Mouse (Mus musculus) midbrain, embryonic 13.5 days (tissue): ENCODE data around the gene Gm49601. TPM values are rescaled to one million over a fixed set of nuclear protein-coding genes. Genes with fewer than 3 reads are reported as not detected.

Source experiments
- ATAC-seq: fragments of 200-750 bp; cut with Nextera tagmentation; 2 replicates; pipeline ENCODE4 v1.8.0; 2017; ENCODE audit warnings: mild to moderate bottlenecking, moderate TSS enrichment, moderate library complexity
- H3K27ac ChIP-seq: fragments of 300-500 bp; sonication (generic); 2 replicates; pipeline ENCODE4 v1.5.1; 2015; ENCODE audit warnings: inconsistent platforms, mild to moderate bottlenecking, moderate library complexity
- H3K27me3 ChIP-seq: fragments of 300-500 bp; sonication (generic); 2 replicates; pipeline ENCODE4 v1.6.1; 2015; ENCODE audit warnings: mild to moderate bottlenecking, inconsistent platforms
- H3K36me3 ChIP-seq: fragments of 300-500 bp; sonication (generic); 2 replicates; pipeline ENCODE4 v1.6.1; 2015; ENCODE audit warnings: mild to moderate bottlenecking, inconsistent platforms
- H3K4me1 ChIP-seq: fragments of 300-500 bp; sonication (generic); replicated peaks from 2 replicates; pipeline ENCODE4 v1.6.1; 2015; ENCODE audit warnings: inconsistent platforms
- H3K4me2 ChIP-seq: fragments of 300-500 bp; sonication (generic); replicated peaks from 2 replicates; pipeline ENCODE4 v1.6.1; 2015; ENCODE audit warnings: moderate library complexity, mild to moderate bottlenecking, inconsistent platforms
- H3K4me3 ChIP-seq: fragments of 300-500 bp; sonication (generic); replicated peaks from 2 replicates; pipeline ENCODE4 v1.5.1; 2015; ENCODE audit warnings: mild to moderate bottlenecking, inconsistent platforms
- H3K9ac ChIP-seq: fragments of 300-500 bp; sonication (generic); replicated peaks from 2 replicates; pipeline ENCODE4 v1.6.1; 2015; ENCODE audit warnings: mild to moderate bottlenecking, inconsistent platforms
- H3K9me3 ChIP-seq: fragments of 300-500 bp; sonication (generic); 2 replicates; pipeline ENCODE4 v1.6.1; 2016; ENCODE audit warnings: mild to moderate bottlenecking, inconsistent platforms
- WGBS: fragments of 180-500 bp; shearing (Covaris S2); methylation state at CpG from one replicate; pipeline ENCODE4 v1.1.7; 2015; 5-methylcytosine and 5-hydroxymethylcytosine counted together
- polyA plus RNA-seq: library from polyadenylated mRNA; unstranded; fragments of >200 nt; fragmentation: Nextera tagmentation; extraction: Ambion mirVana; gene quantifications from 2 replicates; pipeline ENCODE4 v1.2.1, GENCODE M21; 2015

The Gm49601 gene
- polyA plus RNA-seq, 1 experiment from 2014 or later = 18.3 TPM

GRCm38 (mm10) chr16:18593930-18594329, 32.3 kb downstream of the Gm49601 start:
- H3K4me3 ChIP-seq = no peak overlapping the region
- peaks cover 73% of the 10 kb centered on the region for H3K27me3 ChIP-seq
- no peaks in the 10 kb centered on the region for H3K9me3 ChIP-seq
- H3K4me2 ChIP-seq = no peak overlapping the region
- peaks cover 16% of the 10 kb centered on the region for H3K4me1 ChIP-seq
- no peak overlapping the region for H3K27ac ChIP-seq
- WGBS = 77% methylated on average over 2 of the region's 2 CpGs
- no peak for ATAC-seq
- no peaks in the 10 kb centered on the region for H3K36me3 ChIP-seq
- no peak overlapping the region for H3K9ac ChIP-seq

GRCm38 (mm10) chr16:18591047-18592018, 34.9 kb downstream of the Gm49601 start:
- no peak overlapping the region; the same call in 1 of the 2 replicates for H3K9ac ChIP-seq
- under 1% methylated on average over 59 of the region's 59 CpGs for WGBS
- no peaks in the 10 kb centered on the region for H3K36me3 ChIP-seq
- H3K27ac ChIP-seq = no peak overlapping the region
- H3K27me3 ChIP-seq = peaks cover 92% of the 10 kb centered on the region
- peak overlapping the region; percentile 20 for H3K4me3 ChIP-seq
- H3K4me1 ChIP-seq = peaks cover 35% of the 10 kb centered on the region
- peak; percentile 25; the same call in 1 of the 2 replicates for ATAC-seq
- H3K9me3 ChIP-seq = no peaks in the 10 kb centered on the region
- H3K4me2 ChIP-seq = peak overlapping the region; percentile 37

- WGBS = 2% methylated on average over 48 of the region's 48 CpGs
Observed at GRCm38 (mm10) chr16:18589804-18590790, 36.1 kb downstream of the Gm49601 start, which contains the start of gene Tbx1. TSS of gene Tbx1 (minus strand) at chr16:18590671.

GRCm38 (mm10) chr16:18589080-18589621, 37.1 kb downstream of the Gm49601 start:
- no peaks in the 10 kb centered on the region for H3K9me3 ChIP-seq
- H3K4me3 ChIP-seq = no peak overlapping the region
- 8% methylated on average over 9 of the region's 9 CpGs for WGBS
- peaks cover 97% of the 10 kb centered on the region for H3K27me3 ChIP-seq
- no peak overlapping the region for H3K4me2 ChIP-seq
- no peak for ATAC-seq
- H3K36me3 ChIP-seq = no peaks in the 10 kb centered on the region
- peaks cover 44% of the 10 kb centered on the region for H3K4me1 ChIP-seq
- no peak overlapping the region for H3K27ac ChIP-seq
- H3K9ac ChIP-seq = no peak overlapping the region

More at GRCm38 (mm10) chr16:18589804-18590790, 36.1 kb downstream of the Gm49601 start, which contains the start of gene Tbx1:
- Histone ChIP-seq H3K4me1 (peaks cover 44% of the 10 kb centered on the region), H3K4me2 (peak within 1 kb of the TSS; percentile 44), H3K36me3 (no peaks in the 10 kb centered on the region), H3K27me3 (peaks cover 94% of the 10 kb centered on the region), H3K27ac (no peak within 1 kb of the TSS), H3K9ac (no peak within 1 kb of the TSS; the same call in 1 of the 2 replicates), H3K4me3 (peak within 1 kb of the TSS; percentile 20), H3K9me3 (no peaks in the 10 kb centered on the region)
- no peak for ATAC-seq

GRCm38 (mm10) chr16:18588738-18589055, 37.5 kb downstream of the Gm49601 start:
- no peaks in the 10 kb centered on the region for H3K9me3 ChIP-seq
- H3K4me1 ChIP-seq = peaks cover 44% of the 10 kb centered on the region
- H3K4me2 ChIP-seq = 0 out of 2 replicates have a peak overlapping the region, but pooled peaks have one; percentile 25
- H3K4me3 ChIP-seq = no peak overlapping the region
- H3K27me3 ChIP-seq = peaks cover 97% of the 10 kb centered on the region
- no peaks in the 10 kb centered on the region for H3K36me3 ChIP-seq
- WGBS = under 1% methylated on average over 31 of the region's 31 CpGs
- no peak for ATAC-seq
- H3K27ac ChIP-seq = no peak overlapping the region
- H3K9ac ChIP-seq = no peak overlapping the region

GRCm38 (mm10) chr16:18587847-18588737, 38.1 kb downstream of the Gm49601 start:
- peak overlapping the region; percentile 22 for H3K4me3 ChIP-seq
- peak overlapping the region; percentile 25 for H3K4me2 ChIP-seq
- no peak overlapping the region for H3K9ac ChIP-seq
- H3K36me3 ChIP-seq = no peaks in the 10 kb centered on the region
- 1% methylated on average over 57 of the region's 57 CpGs for WGBS
- H3K4me1 ChIP-seq = peaks cover 44% of the 10 kb centered on the region
- H3K9me3 ChIP-seq = no peaks in the 10 kb centered on the region
- peaks cover 97% of the 10 kb centered on the region for H3K27me3 ChIP-seq
- ATAC-seq = 0 out of 2 replicates have a peak, but pooled peaks have one; percentile 21
- no peak overlapping the region for H3K27ac ChIP-seq

- H3K4me3 ChIP-seq = peak overlapping the region; percentile 38
- ATAC-seq = no peak
- peaks cover 52% of the 10 kb centered on the region for H3K4me1 ChIP-seq
- H3K9ac ChIP-seq = no peak overlapping the region
- peaks cover 100% of the 10 kb centered on the region for H3K27me3 ChIP-seq
- no peak overlapping the region for H3K27ac ChIP-seq
- H3K36me3 ChIP-seq = no peaks in the 10 kb centered on the region
- peak overlapping the region; percentile 57 for H3K4me2 ChIP-seq
- 2% methylated on average over 23 of the region's 62 CpGs for WGBS
- H3K9me3 ChIP-seq = no peaks in the 10 kb centered on the region
Observed at GRCm38 (mm10) chr16:18586906-18587546, 39.2 kb downstream of the Gm49601 start.

- Histone ChIP-seq H3K4me3 (peak overlapping the region; percentile 38), H3K27me3 (peaks cover 100% of the 10 kb centered on the region), H3K9me3 (no peaks in the 10 kb centered on the region), H3K4me1 (peaks cover 54% of the 10 kb centered on the region), H3K27ac (no peak overlapping the region), H3K36me3 (no peaks in the 10 kb centered on the region), H3K9ac (no peak overlapping the region), H3K4me2 (peak overlapping the region; percentile 57)
- whole genome bisulfite sequencing = under 1% methylated on average over 81 of the region's 83 CpGs
- no peak for ATAC-seq
Observed at GRCm38 (mm10) chr16:18586076-18586905, 39.9 kb downstream of the Gm49601 start.

GRCm38 (mm10) chr16:18585676-18586075, 40.6 kb downstream of the Gm49601 start:
- 2% methylated on average over 10 of the region's 10 CpGs for WGBS
- H3K27me3 ChIP-seq = peaks cover 100% of the 10 kb centered on the region
- ATAC-seq = no peak
- H3K4me3 ChIP-seq = peak overlapping the region; percentile 8
- H3K9ac ChIP-seq = no peak overlapping the region
- H3K27ac ChIP-seq = no peak overlapping the region
- H3K4me1 ChIP-seq = peaks cover 53% of the 10 kb centered on the region
- H3K4me2 ChIP-seq = no peak overlapping the region; the same call in 1 of the 2 replicates
- no peaks in the 10 kb centered on the region for H3K9me3 ChIP-seq
- no peaks in the 10 kb centered on the region for H3K36me3 ChIP-seq
